Mouse (Mus musculus) forebrain, embryonic 10.5 days (tissue): ENCODE measurements around the gene Tmem54. TPM values are rescaled to one million over a fixed set of nuclear protein-coding genes. Genes with fewer than 3 reads are reported as not detected.

Source experiments
- DNase-seq: peaks from one replicate; pipeline ENCODE4 v3.0.0-alpha.2; 2017; ENCODE audit warnings: low spot score; ENCODE audit errors: extremely low spot score
- H3K27ac ChIP-seq: fragments of 300-500 bp; sonication (generic); 2 replicates; pipeline ENCODE4 v1.5.1; 2016; ENCODE audit warnings: mild to moderate bottlenecking
- H3K27me3 ChIP-seq: fragments of 300-500 bp; sonication (generic); 2 replicates; pipeline ENCODE4 v1.6.1; 2016; ENCODE audit warnings: mild to moderate bottlenecking; ENCODE audit not compliant: poor library complexity, severe bottlenecking
- H3K36me3 ChIP-seq: fragments of 300-500 bp; sonication (generic); replicated peaks from 2 replicates; pipeline ENCODE4 v1.6.1; 2016; ENCODE audit warnings: mild to moderate bottlenecking, moderate library complexity
- H3K4me1 ChIP-seq: fragments of 300-500 bp; sonication (generic); 2 replicates; pipeline ENCODE4 v1.6.1; 2016
- H3K4me3 ChIP-seq: fragments of 300-500 bp; sonication (generic); 2 replicates; pipeline ENCODE4 v1.5.1; 2016; ENCODE audit warnings: mild to moderate bottlenecking, moderate library complexity
- H3K9me3 ChIP-seq: fragments of 300-500 bp; sonication (generic); 2 replicates; pipeline ENCODE4 v1.6.1; 2016; ENCODE audit warnings: mild to moderate bottlenecking, moderate library complexity
- WGBS: fragments of 180-500 bp; shearing (Covaris S2); methylation state at CpG from one replicate; pipeline ENCODE4 v1.1.7; 2016; 5-methylcytosine and 5-hydroxymethylcytosine counted together
- polyA plus RNA-seq: library from polyadenylated mRNA; unstranded; fragments of >200 nt; fragmentation: Nextera tagmentation; extraction: Ambion mirVana; gene quantifications from 2 replicates; pipeline ENCODE4 v1.2.1, GENCODE M21; 2016

Tmem54 gene
- polyA plus RNA-seq, 1 experiment from 2014 or later = 4.6 TPM

DNA sequence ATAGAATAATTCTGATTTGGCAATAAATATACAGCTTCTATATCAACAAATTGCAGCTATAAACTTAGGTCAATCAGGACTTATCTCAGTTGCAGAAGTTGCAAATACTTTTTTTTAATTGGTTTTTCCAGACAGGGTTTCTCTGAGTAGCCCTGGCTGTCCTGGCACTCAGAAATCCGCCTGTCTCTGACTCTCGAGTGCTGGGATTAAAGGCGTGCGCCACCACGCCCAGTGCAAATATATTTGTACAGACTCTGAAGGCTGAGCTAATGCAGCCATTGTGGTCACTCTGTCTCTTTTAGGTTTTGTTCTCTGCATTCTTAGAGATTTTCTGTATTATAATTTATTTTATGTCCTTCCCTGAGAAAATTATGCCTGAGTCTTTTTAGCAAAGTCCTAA is 52.2 kb downstream of the Tmem54 start:
- Histone ChIP-seq H3K4me1 (no peaks in the 10 kb centered on the region), H3K27ac (no peak overlapping the region), H3K9me3 (no peaks in the 10 kb centered on the region), H3K4me3 (no peak overlapping the region), H3K36me3 (peaks cover 91% of the 10 kb centered on the region), H3K27me3 (no peaks in the 10 kb centered on the region)
- 90% methylated on average over 5 of the region's 5 CpGs for WGBS
- no peak for DNase-seq

DNA sequence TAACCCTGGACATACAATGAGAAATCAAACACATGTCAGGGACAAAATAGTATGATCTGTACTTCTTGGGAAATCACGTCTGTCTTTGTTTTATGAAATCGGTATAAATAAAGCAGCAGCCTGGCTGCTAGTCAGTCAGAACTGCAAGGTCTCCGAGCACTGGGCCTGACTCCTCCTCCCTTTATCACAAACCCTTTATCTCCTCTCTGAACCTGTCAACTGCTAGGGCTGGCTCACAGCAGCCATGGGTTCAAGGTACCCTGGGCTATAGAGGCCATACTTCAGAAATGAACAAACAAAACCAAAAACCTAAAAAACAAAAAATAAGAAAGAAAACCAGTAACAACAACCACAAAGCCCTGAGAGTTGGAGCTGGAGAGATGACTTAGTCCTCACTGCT is 53.2 kb downstream of the Tmem54 start:
- peaks cover 91% of the 10 kb centered on the region for H3K36me3 ChIP-seq
- no peaks in the 10 kb centered on the region for H3K27me3 ChIP-seq
- no peaks in the 10 kb centered on the region for H3K4me1 ChIP-seq
- WGBS = 84% methylated on average over 3 of the region's 3 CpGs
- no peak overlapping the region for H3K27ac ChIP-seq
- H3K9me3 ChIP-seq = no peaks in the 10 kb centered on the region
- DNase-seq = no peak
- H3K4me3 ChIP-seq = no peak overlapping the region

GRCm38 (mm10) chr4:129161076-129161475 is 55.7 kb downstream of the Tmem54 start:
- 98% methylated on average over 1 of the region's 1 CpGs for WGBS
- no peak overlapping the region for H3K27ac ChIP-seq
- DNase-seq = no peak
- H3K9me3 ChIP-seq = no peaks in the 10 kb centered on the region
- no peaks in the 10 kb centered on the region for H3K27me3 ChIP-seq
- no peak overlapping the region for H3K4me3 ChIP-seq
- peaks cover 91% of the 10 kb centered on the region for H3K36me3 ChIP-seq
- no peaks in the 10 kb centered on the region for H3K4me1 ChIP-seq

Other genes with a start within 250 kb of the Tmem54 start
- gene Trim62, start 222.0 kb upstream of the Tmem54 start, polyA plus RNA-seq = 6.8 and 7.4 TPM in 2 replicates
- 10.5 and 12.0 TPM in 2 replicates for gene Azin2, start 143.1 kb upstream of the Tmem54 start, polyA plus RNA-seq
- 237 and 245 TPM in 2 replicates for gene Ak2, start 113.6 kb upstream of the Tmem54 start, polyA plus RNA-seq
- gene Rnf19b, start 47.3 kb upstream of the Tmem54 start, polyA plus RNA-seq = 6.9 and 8.5 TPM in 2 replicates
- gene Hpca, start 16.5 kb downstream of the Tmem54 start, polyA plus RNA-seq = 0.18 and 0.43 TPM in 2 replicates
- 0.56 and 0.93 TPM in 2 replicates for gene Fndc5, start 31.5 kb downstream of the Tmem54 start, polyA plus RNA-seq
- 29.4 and 29.7 TPM in 2 replicates for gene S100pbp, start 84.2 kb downstream of the Tmem54 start, polyA plus RNA-seq
- gene Yars, start 84.2 kb downstream of the Tmem54 start, polyA plus RNA-seq = 109 and 120 TPM in 2 replicates
- gene C77080, start 155.9 kb downstream of the Tmem54 start, polyA plus RNA-seq = 3.3 and 3.9 TPM in 2 replicates
- 0.41 and 0.50 TPM in 2 replicates for gene Sync, start 182.1 kb downstream of the Tmem54 start, polyA plus RNA-seq
- gene Rbbp4, start 229.8 kb downstream of the Tmem54 start, polyA plus RNA-seq = 546 and 553 TPM in 2 replicates
- 46.5 and 55.4 TPM in 2 replicates for gene Zbtb8os, start 230.1 kb downstream of the Tmem54 start, polyA plus RNA-seq